Mouse (Mus musculus) spleen, embryonic (tissue): Measurements from ENCODE around the gene Tsc1.

Experiments
- CTCF ChIA-PET: fragments of 350-600 bp; sonication (Branson Sonifier 250); formaldehyde crosslinking; loops from one replicate; lab custom pipeline; 2022; lab: Charles Lee

Tsc1 gene

DNA sequence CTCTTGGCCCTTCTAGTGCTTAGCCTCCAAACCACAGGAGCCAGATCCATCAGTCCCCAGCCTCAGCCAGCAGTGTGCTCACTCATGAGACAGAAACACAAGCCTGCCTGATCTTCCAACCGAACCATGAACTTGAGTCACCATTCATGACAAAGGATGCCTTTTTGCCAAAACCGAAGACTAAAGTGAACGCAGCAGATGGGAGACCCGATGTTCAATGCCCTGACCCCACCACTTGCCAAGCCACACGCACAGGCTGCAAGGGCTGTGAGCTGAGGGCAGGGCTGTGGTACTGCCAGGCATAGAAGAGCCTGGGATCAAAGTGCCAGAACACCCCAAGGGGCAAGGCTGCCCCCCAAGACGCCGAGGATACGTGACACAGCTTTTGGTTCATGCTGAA lies 72.0 kb downstream of the Tsc1 start:
- CTCF ChIA-PET = no interaction called here

DNA sequence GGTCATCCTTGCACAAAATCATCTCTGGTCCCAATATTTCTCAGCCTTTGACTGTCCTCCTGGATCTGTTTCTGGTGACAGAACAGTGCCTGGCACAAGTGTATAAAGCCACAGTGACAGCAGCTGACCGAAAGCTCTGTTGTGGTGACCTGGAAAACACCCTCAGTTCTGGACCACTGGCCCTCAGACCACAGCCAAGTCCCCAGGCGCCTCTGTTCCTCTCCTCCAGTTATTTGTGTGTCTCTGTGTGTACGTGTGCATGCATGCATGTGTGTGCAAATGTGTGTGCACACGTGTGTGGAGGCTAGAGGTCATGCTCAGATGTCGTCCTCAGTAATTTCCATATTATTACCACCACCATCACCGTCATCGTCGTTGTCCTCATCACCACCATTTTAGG lies 81.4 kb downstream of the Tsc1 start:
- CTCF ChIA-PET = interaction anchor here (0.6 kb wide), 1 partner anchor 54 kb away, joined by 3 read pairs; no protein-coding TSS in a partner anchor

DNA sequence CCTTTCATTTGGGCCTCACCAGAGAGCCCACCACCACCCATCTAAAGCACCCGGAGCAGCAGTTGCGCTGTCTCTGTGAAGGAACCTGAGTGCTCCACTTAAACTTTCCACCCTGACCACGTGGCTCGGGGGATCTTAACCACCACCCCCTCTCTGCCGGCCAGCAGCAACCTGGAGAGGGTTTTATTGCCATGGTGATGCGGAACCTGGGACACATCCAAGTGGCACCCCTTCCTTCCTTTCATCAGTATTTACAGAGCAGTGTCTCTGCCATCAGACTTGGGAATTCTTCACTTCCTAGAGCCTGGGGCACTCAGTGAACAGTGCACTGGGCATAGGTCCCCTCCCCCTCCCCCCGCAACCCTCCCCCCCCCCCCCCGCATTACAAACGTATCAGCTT lies 82.9 kb downstream of the Tsc1 start:
- CTCF ChIA-PET = no interaction called here

DNA sequence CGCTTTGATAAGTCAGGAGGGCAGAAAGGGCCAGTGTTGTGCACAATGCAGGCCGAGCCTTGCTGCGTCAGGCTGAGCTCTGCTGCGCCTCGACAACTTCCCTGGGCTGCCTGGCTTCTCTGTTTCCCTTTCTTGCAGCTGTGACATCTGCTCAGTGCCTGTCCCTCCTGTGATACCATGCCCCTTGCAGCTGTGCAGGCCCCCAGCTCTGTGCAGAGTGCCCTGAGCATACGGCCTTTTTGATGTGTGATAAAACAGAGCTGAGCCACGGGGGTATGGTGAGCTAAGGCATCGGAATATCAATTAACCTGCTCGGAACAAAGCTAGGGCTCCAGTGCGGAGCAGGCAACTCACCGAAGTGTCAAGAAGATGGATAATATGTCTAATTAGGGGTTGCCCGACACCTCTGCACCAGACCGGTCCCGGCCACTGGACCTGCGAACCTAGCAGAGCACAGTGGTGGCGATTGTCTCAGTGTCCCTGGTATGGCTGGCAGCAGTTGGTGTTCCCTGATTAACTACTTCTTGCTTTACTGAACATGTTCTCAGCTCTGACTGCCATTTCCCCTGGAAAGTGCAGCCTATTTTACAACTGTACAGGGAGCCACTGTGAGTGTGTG lies 86.9 kb downstream of the Tsc1 start:
- CTCF ChIA-PET = interaction anchor here (0.5 kb wide), 2 partner anchors 46 to 151 kb away, joined by 4 read pairs; no protein-coding TSS in a partner anchor

DNA sequence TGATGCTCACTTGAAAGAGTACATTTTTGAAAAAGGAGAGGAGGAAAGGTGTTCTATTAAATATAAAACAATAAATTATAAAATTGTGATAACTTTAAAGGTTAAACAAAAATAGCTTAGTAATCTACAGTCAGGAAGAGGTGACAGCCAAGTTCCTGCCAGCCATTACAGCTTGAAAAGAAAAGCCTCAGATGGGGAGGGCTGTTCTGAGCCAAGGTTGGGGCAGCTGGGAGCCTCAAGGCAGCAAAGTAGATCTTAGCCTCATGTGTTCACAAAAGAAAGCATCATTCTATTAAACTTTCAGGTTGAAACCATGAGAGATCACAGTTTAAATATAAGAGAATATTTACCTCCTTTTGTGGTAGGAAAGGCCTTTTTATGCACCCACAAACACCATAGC lies 89.6 kb downstream of the Tsc1 start:
- CTCF ChIA-PET = interaction anchor here (0.7 kb wide), 1 partner anchor 17 kb away, joined by 10 read pairs; no protein-coding TSS in a partner anchor

DNA sequence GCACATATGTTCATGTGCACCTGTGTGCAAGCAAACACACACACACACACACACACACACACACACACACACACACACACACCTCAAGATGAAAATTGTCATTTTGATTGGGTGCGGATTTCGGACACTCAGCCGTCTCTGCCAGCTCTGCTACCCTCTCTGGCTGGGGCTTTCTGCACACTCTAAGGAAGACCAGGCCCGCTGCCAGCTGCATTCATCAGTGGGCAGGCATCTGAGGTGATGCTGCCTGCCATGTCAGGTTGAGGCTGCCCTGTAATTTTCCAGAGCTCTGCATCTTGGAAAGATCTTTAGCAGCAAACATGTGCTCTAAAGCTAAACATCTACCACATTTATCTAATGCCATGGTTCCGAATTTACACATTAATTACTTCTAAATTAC lies 96.1 kb downstream of the Tsc1 start:
- CTCF ChIA-PET = no interaction called here

- CTCF ChIA-PET = no interaction called here
These were observed 99.1 kb downstream of the Tsc1 start for GRCm38 (mm10) chr2:28740159-28740558.
